Mouse (Mus musculus) gastrocnemius, postnatal 4 days (tissue): ENCODE results near the gene Ugt8a. TPM values are rescaled to one million over a fixed set of nuclear protein-coding genes. Genes with fewer than 3 reads are reported as not detected.
A peak's percentile ranks its signal among the peaks of the same experiment; 100 is the strongest.

ENCODE experiments used
- DNase-seq, 2 experiments: peaks; one replicate each; pipeline ENCODE4 v3.0.0; 2021 to 2022; ENCODE audit warnings: low spot score in 2 of 2, mixed read lengths in 2 of 2
- total RNA-seq, 2 experiments: library from RNA; stranded (reverse); gene quantifications; 2 replicates each; pipeline ENCODE4 v1.2.3; 2021

Ugt8a gene
- total RNA-seq, 2 experiments from 2014 or later = 9.2 to 10.0 TPM

- no peak for DNase-seq
These were observed 64.0 kb downstream of the Ugt8a start for GRCm38 (mm10) chr3:125874371-125874770.

GRCm38 (mm10) chr3:125869873-125870272, 68.5 kb downstream of the Ugt8a start:
- no peak for DNase-seq

GRCm38 (mm10) chr3:125861601-125862000, 76.8 kb downstream of the Ugt8a start:
- no peak for DNase-seq

GRCm38 (mm10) chr3:125849163-125849872, 89.1 kb downstream of the Ugt8a start:
- no peak for DNase-seq

- DNase-seq = no peak
These were observed 110.4 kb downstream of the Ugt8a start for GRCm38 (mm10) chr3:125828051-125828450.

- DNase-seq = peak; percentile 20 to 51
These were observed 111.2 kb downstream of the Ugt8a start for GRCm38 (mm10) chr3:125827256-125827655.

GRCm38 (mm10) chr3:125819741-125820140, 118.7 kb downstream of the Ugt8a start:
- DNase-seq = no peak
